Mouse (Mus musculus): ENCODE measurements around the gene Nudt4.

Gene Nudt4

DNA sequence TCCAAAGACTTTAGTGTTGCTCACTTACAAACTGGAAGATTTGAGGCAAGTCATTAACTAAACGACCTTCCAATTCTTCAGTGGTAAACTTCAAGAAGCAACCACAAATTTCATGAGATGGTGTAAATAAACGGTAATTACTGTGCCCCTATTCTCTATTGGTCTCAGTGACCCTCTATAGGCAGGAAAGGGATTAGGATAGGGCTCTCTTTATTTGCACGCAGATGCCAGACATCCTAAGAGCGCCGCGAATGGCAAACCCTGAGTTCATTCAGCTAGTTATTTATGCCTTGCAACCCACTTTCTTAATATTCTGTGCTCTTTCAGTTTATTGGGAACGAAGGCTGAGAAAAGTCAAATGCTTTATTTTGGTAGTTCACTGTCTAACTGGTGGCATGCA, 62.9 kb downstream of the Nudt4 start:
- DNase-seq (ENCODE audit: low spot score): no peak

All from yolk sac, embryonic 10.5 days (tissue).